Mouse (Mus musculus): ENCODE results near the gene Krt23.

Gene Krt23

GRCm38 (mm10) chr11:99492733-99493573 is at the start of gene Krt23:
Krt23 (minus strand) TSS chr11:99493137.
- CTCF ChIA-PET, result no interaction called here

- CTCF ChIA-PET, result no interaction called here
Observed at GRCm38 (mm10) chr11:99539721-99540120, 46.8 kb upstream of the Krt23 start.

GRCm38 (mm10) chr11:99521288-99521860 is 28.4 kb upstream of the Krt23 start, which contains the start of gene Krt39:
Krt39 (minus strand) TSS chr11:99521338.
- CTCF ChIA-PET, result no interaction called here

- CTCF ChIA-PET, result no interaction called here
Observed at GRCm38 (mm10) chr11:99514098-99514497, 21.2 kb upstream of the Krt23 start.

- CTCF ChIA-PET, result no interaction called here
Observed at GRCm38 (mm10) chr11:99500095-99500805, 7.3 kb upstream of the Krt23 start.

- CTCF ChIA-PET, result no interaction called here
Observed at GRCm38 (mm10) chr11:99496460-99496859, 3.5 kb upstream of the Krt23 start.

- CTCF ChIA-PET, result no interaction called here
Observed at GRCm38 (mm10) chr11:99494741-99495140, 1.8 kb upstream of the Krt23 start.

- CTCF ChIA-PET, result no interaction called here
Observed at GRCm38 (mm10) chr11:99493574-99493850, 575 bp upstream of the Krt23 start.

- CTCF ChIA-PET, result no interaction called here
Observed at GRCm38 (mm10) chr11:99491040-99491439, 1.9 kb downstream of the Krt23 start.

GRCm38 (mm10) chr11:99490624-99491023 is 2.3 kb downstream of the Krt23 start:
- CTCF ChIA-PET, result no interaction called here

- CTCF ChIA-PET, result no interaction called here
Observed at GRCm38 (mm10) chr11:99489233-99489632, 3.7 kb downstream of the Krt23 start.

- CTCF ChIA-PET, result no interaction called here
Observed at GRCm38 (mm10) chr11:99474981-99475380, 18.0 kb downstream of the Krt23 start.

- CTCF ChIA-PET, result no interaction called here
Observed at GRCm38 (mm10) chr11:99473433-99473832, 19.5 kb downstream of the Krt23 start.

- CTCF ChIA-PET, result no interaction called here
Observed at GRCm38 (mm10) chr11:99472405-99472804, 20.5 kb downstream of the Krt23 start.

- CTCF ChIA-PET, result no interaction called here
Observed at GRCm38 (mm10) chr11:99471946-99472345, 21.0 kb downstream of the Krt23 start.

- CTCF ChIA-PET, result no interaction called here
Observed at GRCm38 (mm10) chr11:99469228-99469627, 23.7 kb downstream of the Krt23 start.

GRCm38 (mm10) chr11:99468566-99468965 is 24.4 kb downstream of the Krt23 start:
- CTCF ChIA-PET, result no interaction called here

- CTCF ChIA-PET, result no interaction called here
Observed at GRCm38 (mm10) chr11:99466316-99466715, 26.6 kb downstream of the Krt23 start.

GRCm38 (mm10) chr11:99464836-99465235 is 28.1 kb downstream of the Krt23 start:
- CTCF ChIA-PET, result no interaction called here

GRCm38 (mm10) chr11:99463155-99463554 is 29.8 kb downstream of the Krt23 start:
- CTCF ChIA-PET, result no interaction called here

- CTCF ChIA-PET, result interaction anchor here (0.6 kb wide), 1 partner anchor 49 kb away, joined by 3 read pairs; no protein-coding TSS in a partner anchor
Observed at GRCm38 (mm10) chr11:99461736-99462135, 31.2 kb downstream of the Krt23 start.

- CTCF ChIA-PET, result no interaction called here
Observed at GRCm38 (mm10) chr11:99458887-99459286, 34.0 kb downstream of the Krt23 start.

- CTCF ChIA-PET, result no interaction called here
Observed at GRCm38 (mm10) chr11:99454759-99455158, 38.2 kb downstream of the Krt23 start.

Data from spleen, embryonic (tissue).